Mouse (Mus musculus) limb, embryonic 12.5 days (tissue): ENCODE measurements at regions not wholly inside any gene's neighbourhood (a gene's known extent, or its start where the extent isn't known, plus 50 kb on each side); places are given as distances from the start of the nearest gene placed in this dataset.
A peak's percentile ranks its signal among the peaks of the same experiment; 100 is the strongest.

Source experiments
- ATAC-seq: fragments of 200-750 bp; cut with Nextera tagmentation; 2 replicates; pipeline ENCODE4 v1.8.0; 2017; ENCODE audit warnings: low read depth, moderate TSS enrichment; ENCODE audit not compliant: insufficient number of reproducible peaks, insufficient read depth, low FRiP score, low TSS enrichment
- H3K27ac ChIP-seq: fragments of 300-500 bp; sonication (generic); 2 replicates; pipeline ENCODE4 v1.5.1; 2016; ENCODE audit warnings: mild to moderate bottlenecking, moderate library complexity
- H3K27me3 ChIP-seq: fragments of 300-500 bp; sonication (generic); 2 replicates; pipeline ENCODE4 v1.6.1; 2016; ENCODE audit warnings: mild to moderate bottlenecking, moderate library complexity
- H3K36me3 ChIP-seq: fragments of 300-500 bp; sonication (generic); 2 replicates; pipeline ENCODE4 v1.6.1; 2016; ENCODE audit warnings: mild to moderate bottlenecking, moderate library complexity
- H3K4me1 ChIP-seq: fragments of 300-500 bp; sonication (generic); replicated peaks from 2 replicates; pipeline ENCODE4 v1.6.1; 2016
- H3K4me2 ChIP-seq: fragments of 300-500 bp; sonication (generic); 2 replicates; pipeline ENCODE4 v1.6.1; 2016; ENCODE audit warnings: mild to moderate bottlenecking, moderate library complexity
- H3K4me3 ChIP-seq: fragments of 300-500 bp; sonication (generic); replicated peaks from 2 replicates; pipeline ENCODE4 v1.5.1; 2016; ENCODE audit warnings: mild to moderate bottlenecking
- H3K9ac ChIP-seq: fragments of 300-500 bp; sonication (generic); replicated peaks from 2 replicates; pipeline ENCODE4 v1.6.1; 2016; ENCODE audit warnings: mild to moderate bottlenecking, moderate library complexity
- H3K9me3 ChIP-seq: fragments of 300-500 bp; sonication (generic); 2 replicates; pipeline ENCODE4 v1.6.1; 2016; ENCODE audit warnings: mild to moderate bottlenecking, moderate library complexity
- WGBS: fragments of 180-500 bp; shearing (Covaris S2); methylation state at CpG from one replicate; pipeline ENCODE4 v1.1.7; 2016; 5-methylcytosine and 5-hydroxymethylcytosine counted together

- 81% methylated on average over 7 of the region's 7 CpGs for WGBS
- Histone ChIP-seq H3K4me1 (peaks cover 10% of the 10 kb centered on the region; the same call in 1 of the 2 replicates), H3K36me3 (no peaks in the 10 kb centered on the region), H3K4me3 (no peak overlapping the region), H3K9ac (no peak overlapping the region), H3K9me3 (no peaks in the 10 kb centered on the region), H3K27ac (no peak overlapping the region), H3K27me3 (no peaks in the 10 kb centered on the region), H3K4me2 (no peak overlapping the region)
- ATAC-seq = no peak
Observed at GRCm38 (mm10) chr8:36322578-36322977, 557.0 kb downstream of the Gm19410 start.

- Histone ChIP-seq H3K27me3 (no peaks in the 10 kb centered on the region), H3K36me3 (no peaks in the 10 kb centered on the region), H3K4me1 (peaks cover 7% of the 10 kb centered on the region; the same call in 1 of the 2 replicates), H3K4me2 (no peak overlapping the region), H3K9ac (no peak overlapping the region), H3K4me3 (no peak overlapping the region), H3K9me3 (no peaks in the 10 kb centered on the region), H3K27ac (no peak overlapping the region)
- 95% methylated on average over 5 of the region's 5 CpGs for WGBS
- ATAC-seq = no peak
Observed at GRCm38 (mm10) chr8:36338628-36339027, 573.0 kb downstream of the Gm19410 start.

GRCm38 (mm10) chr8:36339449-36339848, 573.9 kb downstream of the Gm19410 start:
- 89% methylated on average over 6 of the region's 6 CpGs for WGBS
- Histone ChIP-seq H3K4me2 (no peak overlapping the region), H3K9ac (no peak overlapping the region), H3K4me3 (no peak overlapping the region), H3K4me1 (peaks cover 7% of the 10 kb centered on the region; the same call in 1 of the 2 replicates), H3K36me3 (no peaks in the 10 kb centered on the region), H3K27ac (no peak overlapping the region), H3K27me3 (no peaks in the 10 kb centered on the region), H3K9me3 (no peaks in the 10 kb centered on the region)
- no peak for ATAC-seq

GRCm38 (mm10) chr8:36340454-36340853, 574.9 kb downstream of the Gm19410 start:
- no peaks in the 10 kb centered on the region for H3K27me3 ChIP-seq
- no peak for ATAC-seq
- no peak overlapping the region for H3K4me3 ChIP-seq
- WGBS = 75% methylated on average over 3 of the region's 3 CpGs
- no peaks in the 10 kb centered on the region for H3K36me3 ChIP-seq
- no peaks in the 10 kb centered on the region for H3K9me3 ChIP-seq
- H3K4me2 ChIP-seq = no peak overlapping the region
- peaks cover 7% of the 10 kb centered on the region; the same call in 1 of the 2 replicates for H3K4me1 ChIP-seq
- no peak overlapping the region for H3K27ac ChIP-seq
- H3K9ac ChIP-seq = no peak overlapping the region

GRCm38 (mm10) chr8:36341965-36342364, 576.4 kb downstream of the Gm19410 start:
- Histone ChIP-seq H3K9me3 (no peaks in the 10 kb centered on the region), H3K4me1 (peaks cover 7% of the 10 kb centered on the region; the same call in 1 of the 2 replicates), H3K36me3 (no peaks in the 10 kb centered on the region), H3K27me3 (no peaks in the 10 kb centered on the region), H3K9ac (no peak overlapping the region), H3K4me2 (no peak overlapping the region), H3K4me3 (no peak overlapping the region), H3K27ac (no peak overlapping the region)
- ATAC-seq = no peak
- WGBS = 66% methylated on average over 4 of the region's 4 CpGs

- Histone ChIP-seq H3K4me3 (no peak overlapping the region), H3K27ac (no peak overlapping the region), H3K9me3 (no peaks in the 10 kb centered on the region), H3K36me3 (no peaks in the 10 kb centered on the region), H3K4me2 (no peak overlapping the region), H3K9ac (no peak overlapping the region), H3K4me1 (peaks cover 7% of the 10 kb centered on the region; the same call in 1 of the 2 replicates), H3K27me3 (no peaks in the 10 kb centered on the region)
- ATAC-seq = no peak
- WGBS = 69% methylated on average over 5 of the region's 5 CpGs
Observed at GRCm38 (mm10) chr8:36342650-36343049, 577.1 kb downstream of the Gm19410 start.

- Histone ChIP-seq H3K27me3 (no peaks in the 10 kb centered on the region), H3K4me1 (peaks cover 7% of the 10 kb centered on the region; the same call in 1 of the 2 replicates), H3K4me2 (no peak overlapping the region), H3K9me3 (no peaks in the 10 kb centered on the region), H3K27ac (no peak overlapping the region), H3K4me3 (no peak overlapping the region), H3K36me3 (no peaks in the 10 kb centered on the region), H3K9ac (no peak overlapping the region)
- WGBS = 47% methylated on average over 7 of the region's 7 CpGs
- 0 out of 2 replicates have a peak, but pooled peaks have one; percentile 31 for ATAC-seq
Observed at GRCm38 (mm10) chr8:36346682-36347324, 581.2 kb downstream of the Gm19410 start.

- WGBS = 94% methylated on average over 1 of the region's 1 CpGs
- H3K9ac ChIP-seq = no peak overlapping the region
- H3K27me3 ChIP-seq = no peaks in the 10 kb centered on the region
- no peaks in the 10 kb centered on the region for H3K4me1 ChIP-seq
- H3K36me3 ChIP-seq = no peaks in the 10 kb centered on the region
- no peak overlapping the region for H3K27ac ChIP-seq
- no peak overlapping the region for H3K4me3 ChIP-seq
- H3K9me3 ChIP-seq = no peaks in the 10 kb centered on the region
- no peak overlapping the region for H3K4me2 ChIP-seq
- ATAC-seq = no peak
Observed at GRCm38 (mm10) chr8:36348067-36348466, 582.5 kb downstream of the Gm19410 start.

- ATAC-seq = no peak
- Histone ChIP-seq H3K4me1 (peaks cover 6% of the 10 kb centered on the region), H3K36me3 (no peaks in the 10 kb centered on the region), H3K9ac (no peak overlapping the region), H3K27ac (peak overlapping the region; percentile 64; the same call in 1 of the 2 replicates), H3K4me2 (no peak overlapping the region), H3K9me3 (no peaks in the 10 kb centered on the region), H3K27me3 (no peaks in the 10 kb centered on the region), H3K4me3 (no peak overlapping the region)
- WGBS = 12% methylated on average over 3 of the region's 3 CpGs
Observed at GRCm38 (mm10) chr8:36354926-36355325, 589.3 kb downstream of the Gm19410 start.

- H3K4me2 ChIP-seq = no peak overlapping the region
- no peaks in the 10 kb centered on the region; the same call in 1 of the 2 replicates for H3K27me3 ChIP-seq
- H3K27ac ChIP-seq = no peak overlapping the region
- H3K36me3 ChIP-seq = no peaks in the 10 kb centered on the region
- WGBS = 86% methylated on average over 2 of the region's 2 CpGs
- no peak overlapping the region for H3K9ac ChIP-seq
- no peak for ATAC-seq
- no peak overlapping the region for H3K4me3 ChIP-seq
- H3K4me1 ChIP-seq = peaks cover 6% of the 10 kb centered on the region
- no peaks in the 10 kb centered on the region for H3K9me3 ChIP-seq
Observed at GRCm38 (mm10) chr8:36358998-36359397, 593.4 kb downstream of the Gm19410 start.

GRCm38 (mm10) chr8:36361255-36361654, 595.7 kb downstream of the Gm19410 start:
- Histone ChIP-seq H3K9ac (no peak overlapping the region), H3K4me1 (no peaks in the 10 kb centered on the region), H3K27me3 (no peaks in the 10 kb centered on the region; the same call in 1 of the 2 replicates), H3K9me3 (no peaks in the 10 kb centered on the region), H3K27ac (no peak overlapping the region), H3K4me3 (no peak overlapping the region), H3K4me2 (no peak overlapping the region), H3K36me3 (no peaks in the 10 kb centered on the region)
- ATAC-seq = no peak
- 15% methylated on average over 2 of the region's 2 CpGs for WGBS

- Histone ChIP-seq H3K4me1 (no peaks in the 10 kb centered on the region), H3K9ac (no peak overlapping the region), H3K9me3 (no peaks in the 10 kb centered on the region), H3K4me2 (no peak overlapping the region), H3K36me3 (no peaks in the 10 kb centered on the region), H3K27ac (no peak overlapping the region), H3K27me3 (no peaks in the 10 kb centered on the region; the same call in 1 of the 2 replicates), H3K4me3 (no peak overlapping the region)
- no peak for ATAC-seq
- WGBS = 52% methylated on average over 8 of the region's 8 CpGs
Observed at GRCm38 (mm10) chr8:36361818-36362217, 596.2 kb downstream of the Gm19410 start.
